Mouse (Mus musculus) heart, postnatal 25 days (tissue): ENCODE measurements around the gene Olfr1457. TPM values are rescaled to one million over a fixed set of nuclear protein-coding genes. Genes with fewer than 3 reads are reported as not detected.

ENCODE experiments used
- DNase-seq: peaks from one replicate; pipeline ENCODE4 v3.0.0; 2022; ENCODE audit warnings: low spot score
- intact Hi-C: fragments of 180-260 bp; cut with DNase I; formaldehyde crosslinking; loops from one replicate; pipeline ENCODE4 v1.15.1; 2025
- total RNA-seq, 2 experiments: library from RNA; stranded (reverse); gene quantifications; 2 replicates each; pipeline ENCODE4 v1.2.3; 2021

Olfr1457 gene
- not detected for total RNA-seq

GRCm38 (mm10) chr19:13097791-13098190, at the start of gene Olfr1457:
TSS of gene Olfr1457 (minus strand) at chr19:13097891.
- no peak for DNase-seq
- intact Hi-C loops = no loop called here

GRCm38 (mm10) chr19:13106675-13107074, 9.0 kb upstream of the Olfr1457 start, which contains the start of gene Olfr1458:
TSS of gene Olfr1458 (minus strand) at chr19:13106775.
- DNase-seq = no peak
- intact Hi-C loops = no loop called here

DNA sequence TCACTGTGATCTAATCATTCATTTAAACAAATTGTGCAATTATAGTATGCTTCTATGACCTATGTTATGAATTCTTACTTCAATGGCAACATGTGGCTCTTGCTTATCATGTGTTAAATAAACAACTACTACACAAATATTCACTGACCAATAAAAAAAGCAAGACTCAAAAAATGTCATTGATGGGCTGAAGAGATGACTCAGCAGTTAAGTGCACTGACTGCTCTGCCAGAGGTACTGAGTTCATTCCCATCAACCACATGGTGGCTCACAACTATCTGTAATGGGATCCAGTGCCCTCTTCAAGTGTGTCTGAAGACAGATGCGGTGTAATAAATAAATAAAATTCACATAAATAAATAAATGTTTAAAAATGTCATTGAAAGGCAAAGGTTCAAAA, 3.8 kb downstream of the Olfr1457 start:
- intact Hi-C loops = no loop called here
- DNase-seq = no peak

- intact Hi-C loops = no loop called here
- no peak for DNase-seq
Observed at GRCm38 (mm10) chr19:13060310-13060709, 37.4 kb downstream of the Olfr1457 start, which contains the start of gene Olfr1454. TSS of gene Olfr1454 (plus strand) at chr19:13060610.

Other genes with a start within 250 kb of the Olfr1457 start
- gene Olfr1444, start 240.6 kb downstream of the Olfr1457 start, total RNA-seq = not detected
- not detected for gene Olfr1445, start 214.0 kb downstream of the Olfr1457 start, total RNA-seq
- gene Olfr1446, start 204.4 kb downstream of the Olfr1457 start, total RNA-seq = not detected
- gene Olfr1447, start 194.1 kb downstream of the Olfr1457 start, total RNA-seq = not detected
- not detected for gene Olfr1448, start 173.5 kb downstream of the Olfr1457 start, total RNA-seq
- gene Olfr1449, start 167.1 kb downstream of the Olfr1457 start, total RNA-seq = not detected
- gene Olfr1450, start 147.6 kb downstream of the Olfr1457 start, total RNA-seq = not detected
- gene Olfr1451, start 102.9 kb downstream of the Olfr1457 start, total RNA-seq = not detected
- gene Olfr1453, start 69.6 kb downstream of the Olfr1457 start, total RNA-seq = not detected
- not detected for gene Olfr1454, start 37.3 kb downstream of the Olfr1457 start, total RNA-seq
- not detected for gene Olfr1458, start 8.9 kb upstream of the Olfr1457 start, total RNA-seq
- under 1 TPM in 1 of 2 experiments, not detected in 1; 0.05 TPM for gene Olfr1459, start 51.7 kb upstream of the Olfr1457 start, total RNA-seq
- not detected for gene Olfr1461, start 65.1 kb upstream of the Olfr1457 start, total RNA-seq
- gene Olfr1462, start 87.8 kb upstream of the Olfr1457 start, total RNA-seq = not detected
- not detected for gene Olfr1463, start 133.4 kb upstream of the Olfr1457 start, total RNA-seq
- not detected for gene Olfr1465, start 217.7 kb upstream of the Olfr1457 start, total RNA-seq
- not detected for gene Olfr1466, start 241.0 kb upstream of the Olfr1457 start, total RNA-seq